Mouse (Mus musculus): ENCODE measurements around the gene Ifrd1. TPM values are rescaled to one million over a fixed set of nuclear protein-coding genes. Genes with fewer than 3 reads are reported as not detected.
"Not testable (repeated sequence)": the region's sequence is repeated elsewhere in the genome, so short reads cannot be mapped to it uniquely, and the experiment has no call there.

Gene Ifrd1
- polyA plus RNA-seq, 1 experiment from 2014 or later: 103 TPM

GRCm38 (mm10) chr12:40263712-40264111 lies 15.4 kb upstream of the Ifrd1 start:
- H3K27me3 ChIP-seq (ENCODE audit: control insufficient read depth, insufficient read depth, low read length): no peaks in the 10 kb centered on the region
- no peak overlapping the region for H3K4me3 ChIP-seq (ENCODE audit: low read depth, low read length)
- H3K4me1 ChIP-seq (ENCODE audit: control insufficient read depth, insufficient read depth, low read length): no peaks in the 10 kb centered on the region
- H3K4me2 ChIP-seq: no peak overlapping the region
- H3K27ac ChIP-seq (ENCODE audit: low read depth, low read length): no peak overlapping the region
- no peaks in the 10 kb centered on the region for H3K9me3 ChIP-seq (replicated peaks; ENCODE audit: control insufficient read depth, low read length)
- H3K9ac ChIP-seq (ENCODE audit: low read depth, low read length): no peak overlapping the region
- no peaks in the 10 kb centered on the region for H3K36me3 ChIP-seq (ENCODE audit: control insufficient read depth, insufficient read depth, low read length)
- 88% methylated on average over 4 of the region's 4 CpGs for WGBS (ENCODE audit: insufficient replicate concordance)
- ATAC-seq (replicated peaks; ENCODE audit: insufficient number of reproducible peaks, low FRiP score, low TSS enrichment): no peak

DNA sequence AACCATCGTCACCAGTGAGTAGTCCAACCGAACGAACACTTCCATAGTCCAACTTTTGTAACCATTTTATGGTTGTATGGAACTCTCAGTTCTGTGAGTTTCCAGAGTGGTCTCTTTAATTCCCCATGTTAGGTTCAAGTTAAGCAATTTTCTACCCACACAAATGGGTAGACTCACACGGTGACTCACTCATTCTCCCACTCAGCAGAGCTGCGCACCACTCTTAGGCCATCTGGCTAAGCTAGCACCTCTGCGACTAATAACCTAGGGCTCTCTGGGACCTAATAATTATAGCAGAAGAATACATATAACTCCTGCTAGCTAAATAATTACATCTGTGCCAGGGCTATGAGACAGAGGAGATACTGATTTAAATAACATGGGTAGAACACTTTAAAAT lies 14.7 kb upstream of the Ifrd1 start:
- H3K4me1 ChIP-seq (ENCODE audit: control insufficient read depth, insufficient read depth, low read length): no peaks in the 10 kb centered on the region
- H3K36me3 ChIP-seq (ENCODE audit: control insufficient read depth, insufficient read depth, low read length): no peaks in the 10 kb centered on the region
- 90% methylated on average over 6 of the region's 6 CpGs for WGBS (ENCODE audit: insufficient replicate concordance)
- no peak overlapping the region for H3K27ac ChIP-seq (ENCODE audit: low read depth, low read length)
- no peak overlapping the region for H3K9ac ChIP-seq (ENCODE audit: low read depth, low read length)
- H3K9me3 ChIP-seq (replicated peaks; ENCODE audit: control insufficient read depth, low read length): no peaks in the 10 kb centered on the region
- H3K4me2 ChIP-seq: no peak overlapping the region
- H3K27me3 ChIP-seq (ENCODE audit: control insufficient read depth, insufficient read depth, low read length): no peaks in the 10 kb centered on the region
- no peak for ATAC-seq (replicated peaks; ENCODE audit: insufficient number of reproducible peaks, low FRiP score, low TSS enrichment)
- no peak overlapping the region for H3K4me3 ChIP-seq (ENCODE audit: low read depth, low read length)

- H3K4me2 ChIP-seq: no peak overlapping the region
- no peak overlapping the region for H3K4me3 ChIP-seq (ENCODE audit: low read depth, low read length)
- no peaks in the 10 kb centered on the region for H3K4me1 ChIP-seq (ENCODE audit: control insufficient read depth, insufficient read depth, low read length)
- H3K9me3 ChIP-seq (replicated peaks; ENCODE audit: control insufficient read depth, low read length): no peaks in the 10 kb centered on the region
- H3K36me3 ChIP-seq (ENCODE audit: control insufficient read depth, insufficient read depth, low read length): no peaks in the 10 kb centered on the region
- H3K9ac ChIP-seq (ENCODE audit: low read depth, low read length): no peak overlapping the region
- no peak for ATAC-seq (replicated peaks; ENCODE audit: insufficient number of reproducible peaks, low FRiP score, low TSS enrichment)
- WGBS (ENCODE audit: insufficient replicate concordance): 87% methylated on average over 6 of the region's 6 CpGs
- H3K27ac ChIP-seq (ENCODE audit: low read depth, low read length): no peak overlapping the region
- no peaks in the 10 kb centered on the region for H3K27me3 ChIP-seq (ENCODE audit: control insufficient read depth, insufficient read depth, low read length)
Measured at GRCm38 (mm10) chr12:40258462-40259000, 10.2 kb upstream of the Ifrd1 start.

DNA sequence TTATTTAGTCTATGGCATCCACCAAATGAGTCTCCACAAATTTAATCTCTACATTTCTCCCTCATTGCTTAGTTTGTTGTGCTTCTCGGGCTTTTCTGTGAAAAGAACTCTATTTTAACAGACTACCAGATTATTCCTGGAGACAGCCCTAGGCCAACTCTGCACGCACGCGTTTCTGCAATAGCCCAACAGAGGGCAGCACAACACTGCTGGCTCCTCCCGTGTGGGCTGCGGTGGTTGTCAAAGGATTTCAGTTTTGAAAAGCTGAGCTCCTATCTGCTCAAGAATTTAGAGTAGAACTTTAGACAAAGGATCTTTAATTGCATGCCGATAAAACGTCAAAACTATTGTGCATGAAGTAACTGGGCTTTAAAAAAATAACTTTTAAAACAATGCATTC lies 8.9 kb upstream of the Ifrd1 start:
- Histone ChIP-seq H3K27me3 (ENCODE audit: control insufficient read depth, insufficient read depth, low read length) (no peaks in the 10 kb centered on the region), H3K9ac (ENCODE audit: low read depth, low read length) (no peak overlapping the region), H3K36me3 (ENCODE audit: control insufficient read depth, insufficient read depth, low read length) (no peaks in the 10 kb centered on the region), H3K27ac (ENCODE audit: low read depth, low read length) (no peak overlapping the region), H3K9me3 (replicated peaks; ENCODE audit: control insufficient read depth, low read length) (no peaks in the 10 kb centered on the region), H3K4me3 (ENCODE audit: low read depth, low read length) (no peak overlapping the region), H3K4me1 (ENCODE audit: control insufficient read depth, insufficient read depth, low read length) (no peaks in the 10 kb centered on the region), H3K4me2 (no peak overlapping the region)
- ATAC-seq (replicated peaks; ENCODE audit: insufficient number of reproducible peaks, low FRiP score, low TSS enrichment): no peak
- 2% methylated on average over 8 of the region's 8 CpGs for WGBS (ENCODE audit: insufficient replicate concordance)

DNA sequence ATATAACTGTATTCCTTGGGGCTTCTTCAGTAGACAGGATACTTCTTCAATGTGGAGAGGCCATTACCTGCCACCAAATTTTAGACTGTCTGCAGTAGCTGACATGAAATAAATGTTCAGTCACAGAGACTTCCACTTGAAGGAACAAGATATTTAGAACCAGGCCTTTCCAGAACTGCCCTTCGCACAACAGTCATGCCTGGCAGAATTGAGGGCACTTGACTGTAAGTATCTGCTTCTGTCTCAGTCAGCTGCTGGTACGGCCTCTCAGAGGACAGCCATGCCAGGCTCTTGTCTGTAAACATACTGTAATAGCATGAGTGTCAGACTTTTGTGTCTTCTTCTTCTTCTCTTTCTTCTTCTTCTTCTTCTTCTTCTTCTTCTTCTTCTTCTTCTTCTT lies 8.2 kb upstream of the Ifrd1 start:
- no peak for ATAC-seq (replicated peaks; ENCODE audit: insufficient number of reproducible peaks, low FRiP score, low TSS enrichment)
- Histone ChIP-seq H3K4me1 (ENCODE audit: control insufficient read depth, insufficient read depth, low read length) (no peaks in the 10 kb centered on the region), H3K9ac (ENCODE audit: low read depth, low read length) (no peak overlapping the region), H3K27me3 (ENCODE audit: control insufficient read depth, insufficient read depth, low read length) (no peaks in the 10 kb centered on the region), H3K36me3 (ENCODE audit: control insufficient read depth, insufficient read depth, low read length) (no peaks in the 10 kb centered on the region), H3K9me3 (replicated peaks; ENCODE audit: control insufficient read depth, low read length) (no peaks in the 10 kb centered on the region), H3K4me2 (no peak overlapping the region), H3K27ac (ENCODE audit: low read depth, low read length) (no peak overlapping the region), H3K4me3 (ENCODE audit: low read depth, low read length) (no peak overlapping the region)
- WGBS (ENCODE audit: insufficient replicate concordance): 85% methylated on average over 2 of the region's 2 CpGs

DNA sequence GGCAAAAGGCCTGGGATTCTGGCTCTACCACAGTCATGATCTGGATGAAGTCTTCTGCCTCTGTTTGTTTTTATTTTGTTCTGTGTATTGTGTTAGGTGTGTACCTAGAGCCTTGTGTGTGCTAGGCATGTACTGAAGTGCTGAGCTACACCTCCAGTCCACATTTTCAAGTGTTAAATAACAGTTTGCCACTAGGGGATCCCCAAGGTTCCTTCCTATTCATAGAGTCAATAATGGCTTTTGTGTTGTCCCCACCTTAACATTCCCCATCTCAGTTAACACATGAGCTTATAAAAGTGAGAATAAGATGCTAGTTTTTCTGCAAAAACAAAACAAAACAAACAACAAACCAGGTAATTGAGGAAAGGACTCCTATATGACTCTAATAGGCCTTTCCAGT lies 7.7 kb upstream of the Ifrd1 start:
- Histone ChIP-seq H3K4me2 (no peak overlapping the region), H3K9me3 (replicated peaks; ENCODE audit: control insufficient read depth, low read length) (no peaks in the 10 kb centered on the region), H3K4me1 (ENCODE audit: control insufficient read depth, insufficient read depth, low read length) (no peaks in the 10 kb centered on the region), H3K27ac (ENCODE audit: low read depth, low read length) (no peak overlapping the region), H3K36me3 (ENCODE audit: control insufficient read depth, insufficient read depth, low read length) (no peaks in the 10 kb centered on the region), H3K27me3 (ENCODE audit: control insufficient read depth, insufficient read depth, low read length) (no peaks in the 10 kb centered on the region), H3K9ac (ENCODE audit: low read depth, low read length) (no peak overlapping the region), H3K4me3 (ENCODE audit: low read depth, low read length) (no peak overlapping the region)
- no peak for ATAC-seq (replicated peaks; ENCODE audit: insufficient number of reproducible peaks, low FRiP score, low TSS enrichment)

DNA sequence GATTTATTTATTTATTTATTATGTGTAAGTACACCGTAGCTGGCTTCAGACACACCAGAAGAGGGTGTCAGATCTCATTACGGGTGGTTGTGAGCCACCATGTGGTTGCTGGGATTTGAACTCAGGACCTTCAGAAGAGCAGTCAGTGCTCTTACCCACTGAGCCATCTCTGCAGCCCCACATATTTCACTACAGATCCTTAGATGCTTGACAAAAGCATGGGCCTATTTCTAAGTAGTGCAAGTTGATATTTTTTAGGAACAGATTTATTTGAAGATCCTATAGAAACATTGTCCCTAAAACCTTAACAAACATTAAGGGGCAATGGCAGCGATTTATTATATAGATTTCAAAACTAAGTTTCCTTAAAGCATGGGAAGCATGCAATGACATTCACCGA lies 7.0 kb upstream of the Ifrd1 start:
- 72% methylated on average over 4 of the region's 4 CpGs for WGBS (ENCODE audit: insufficient replicate concordance)

GRCm38 (mm10) chr12:40254729-40255128 lies 6.4 kb upstream of the Ifrd1 start:
- Histone ChIP-seq H3K27ac (ENCODE audit: low read depth, low read length) (no peak overlapping the region), H3K4me1 (ENCODE audit: control insufficient read depth, insufficient read depth, low read length) (no peaks in the 10 kb centered on the region), H3K36me3 (ENCODE audit: control insufficient read depth, insufficient read depth, low read length) (no peaks in the 10 kb centered on the region), H3K4me2 (no peak overlapping the region), H3K9ac (ENCODE audit: low read depth, low read length) (no peak overlapping the region), H3K4me3 (ENCODE audit: low read depth, low read length) (no peak overlapping the region), H3K27me3 (ENCODE audit: control insufficient read depth, insufficient read depth, low read length) (no peaks in the 10 kb centered on the region), H3K9me3 (replicated peaks; ENCODE audit: control insufficient read depth, low read length) (no peaks in the 10 kb centered on the region)
- 87% methylated on average over 11 of the region's 11 CpGs for WGBS (ENCODE audit: insufficient replicate concordance)
- ATAC-seq (replicated peaks; ENCODE audit: insufficient number of reproducible peaks, low FRiP score, low TSS enrichment): no peak

More for the DNA sequence above, 7.0 kb upstream of the Ifrd1 start:
- not testable (repeated sequence) for ATAC-seq (replicated peaks; ENCODE audit: insufficient number of reproducible peaks, low FRiP score, low TSS enrichment); H3K36me3 ChIP-seq (ENCODE audit: control insufficient read depth, insufficient read depth, low read length); H3K9ac ChIP-seq (ENCODE audit: low read depth, low read length); H3K4me3 ChIP-seq (ENCODE audit: low read depth, low read length); H3K4me1 ChIP-seq (ENCODE audit: control insufficient read depth, insufficient read depth, low read length); H3K4me2 ChIP-seq; H3K27ac ChIP-seq (ENCODE audit: low read depth, low read length); H3K27me3 ChIP-seq (ENCODE audit: control insufficient read depth, insufficient read depth, low read length); H3K9me3 ChIP-seq (replicated peaks; ENCODE audit: control insufficient read depth, low read length)

GRCm38 (mm10) chr12:40253241-40253640 lies 4.9 kb upstream of the Ifrd1 start:
- Histone ChIP-seq H3K4me2 (no peak overlapping the region), H3K9ac (ENCODE audit: low read depth, low read length) (no peak overlapping the region), H3K9me3 (replicated peaks; ENCODE audit: control insufficient read depth, low read length) (no peaks in the 10 kb centered on the region), H3K27me3 (ENCODE audit: control insufficient read depth, insufficient read depth, low read length) (no peaks in the 10 kb centered on the region), H3K27ac (ENCODE audit: low read depth, low read length) (no peak overlapping the region), H3K4me1 (ENCODE audit: control insufficient read depth, insufficient read depth, low read length) (peaks cover 3% of the 10 kb centered on the region; the same call in 1 of the 2 replicates), H3K4me3 (ENCODE audit: low read depth, low read length) (no peak overlapping the region), H3K36me3 (ENCODE audit: control insufficient read depth, insufficient read depth, low read length) (no peaks in the 10 kb centered on the region)
- ATAC-seq (replicated peaks; ENCODE audit: insufficient number of reproducible peaks, low FRiP score, low TSS enrichment): no peak
- WGBS (ENCODE audit: insufficient replicate concordance): 63% methylated on average over 5 of the region's 5 CpGs
